Mouse (Mus musculus) megakaryocyte-erythroid progenitor cell, adult 5 weeks (primary cell): ENCODE results near the gene Tdrd3. TPM values are rescaled to one million over a fixed set of nuclear protein-coding genes. Genes with fewer than 3 reads are reported as not detected.

ENCODE experiments used
- polyA plus RNA-seq: library from polyadenylated mRNA; stranded (reverse); fragments of >175 nt; gene quantifications from 2 replicates; pipeline ENCODE4 v1.2.3, GENCODE M21; 2012

Tdrd3 gene
- 2.8 and 4.2 TPM in 2 replicates for polyA plus RNA-seq

GRCm38 (mm10) chr14:87415808-87416721 is at the start of gene Tdrd3:
Gene Tdrd3 (plus strand): TSS chr14:87416639.

